Mouse (Mus musculus) testis, adult 10 weeks (tissue): ENCODE results near the gene Mrps26. TPM values are rescaled to one million over a fixed set of nuclear protein-coding genes. Genes with fewer than 3 reads are reported as not detected.

Source experiments
- polyA plus RNA-seq: library from polyadenylated mRNA; stranded (reverse); fragments of 350-450 nt; fragmentation: Illumina TruSeq; extraction: RNeasy Lipid Tissue Mini Kit (QIAGEN cat#74804); gene quantifications from one replicate; pipeline ENCODE4 v1.2.3, GENCODE M21; 2014; ENCODE audit warnings: low read depth, low replicate concordance

Mrps26 gene
- polyA plus RNA-seq: 1.1 TPM

GRCm38 (mm10) chr2:130563212-130564055 lies at the start of gene Mrps26:
TSS of gene Mrps26 (plus strand) at chr2:130563742.

GRCm38 (mm10) chr2:130575873-130576272 lies 12.3 kb downstream of the Mrps26 start, which contains the start of gene Oxt:
TSS of gene Oxt (plus strand) at chr2:130576173.

GRCm38 (mm10) chr2:130582552-130582951 lies 19.0 kb downstream of the Mrps26 start, which contains the start of gene Avp:
TSS of gene Avp (minus strand) at chr2:130582554.

Other genes starting within 250 kb of the Mrps26 start
- 3.3 TPM for gene Cpxm1, start 166.2 kb upstream of the Mrps26 start, polyA plus RNA-seq
- 6.7 TPM for gene Gm28372, start 158.5 kb upstream of the Mrps26 start, polyA plus RNA-seq
- 9.1 TPM for gene 1700020A23Rik, start 158.5 kb upstream of the Mrps26 start, polyA plus RNA-seq
- not detected for gene Tmem239, start 157.3 kb upstream of the Mrps26 start, polyA plus RNA-seq
- 16.8 TPM for gene Vps16, start 139.4 kb upstream of the Mrps26 start, polyA plus RNA-seq
- 8.1 TPM for gene Pced1a, start 139.0 kb upstream of the Mrps26 start, polyA plus RNA-seq
- gene Ptpra, start 113.5 kb upstream of the Mrps26 start, polyA plus RNA-seq: 33.4 TPM
- not detected for gene Oxt, start 12.4 kb downstream of the Mrps26 start, polyA plus RNA-seq
- not detected for gene Avp, start 18.8 kb downstream of the Mrps26 start, polyA plus RNA-seq
- gene Fastkd5, start 66.3 kb downstream of the Mrps26 start, polyA plus RNA-seq: 7.6 TPM
- gene Ubox5, start 66.3 kb downstream of the Mrps26 start, polyA plus RNA-seq: 7.4 TPM
- gene Lzts3, start 79.1 kb downstream of the Mrps26 start, polyA plus RNA-seq: 0.46 TPM
- 6.2 TPM for gene Ddrgk1, start 100.9 kb downstream of the Mrps26 start, polyA plus RNA-seq
- 26.3 TPM for gene Itpa, start 103.9 kb downstream of the Mrps26 start, polyA plus RNA-seq
- gene Slc4a11, start 133.8 kb downstream of the Mrps26 start, polyA plus RNA-seq: 0.17 TPM